Mouse (Mus musculus) forebrain, postnatal 0 days (tissue): ENCODE measurements around the gene Btbd9. TPM values are rescaled to one million over a fixed set of nuclear protein-coding genes. Genes with fewer than 3 reads are reported as not detected.

Experiments used
- ATAC-seq: fragments of 200-750 bp; cut with Nextera tagmentation; 2 replicates; pipeline ENCODE4 v1.8.0; 2017; ENCODE audit warnings: mild to moderate bottlenecking, moderate library complexity
- DNase-seq: peaks from one replicate; pipeline ENCODE4 v3.0.0-alpha.2; 2015
- H3K27ac ChIP-seq: fragments of 300-500 bp; sonication (generic); 2 replicates; pipeline ENCODE4 v1.5.1; 2014; ENCODE audit warnings: low read depth, mild to moderate bottlenecking, antibody characterized with exemption, low read length, moderate library complexity, mixed read lengths
- H3K27me3 ChIP-seq: fragments of 300-500 bp; sonication (generic); 2 replicates; pipeline ENCODE4 v1.6.1; 2014; ENCODE audit warnings: mild to moderate bottlenecking, low read length, mixed read lengths; ENCODE audit not compliant: insufficient read depth
- H3K36me3 ChIP-seq: fragments of 300-500 bp; sonication (generic); 2 replicates; pipeline ENCODE4 v1.6.1; 2014; ENCODE audit warnings: mild to moderate bottlenecking, moderate library complexity; ENCODE audit not compliant: insufficient read depth
- H3K4me1 ChIP-seq: fragments of 300-500 bp; sonication (generic); 2 replicates; pipeline ENCODE4 v1.6.1; 2014; ENCODE audit warnings: antibody characterized with exemption; ENCODE audit not compliant: insufficient read depth
- H3K4me2 ChIP-seq: fragments of 300-500 bp; sonication (generic); 2 replicates; pipeline ENCODE4 v1.6.1; 2014; ENCODE audit warnings: low read depth, mild to moderate bottlenecking, moderate library complexity
- H3K4me3 ChIP-seq: fragments of 300-500 bp; sonication (generic); 2 replicates; pipeline ENCODE4 v1.5.1; 2014; ENCODE audit warnings: low read depth, low read length, mixed read lengths
- H3K9ac ChIP-seq: fragments of 300-500 bp; sonication (generic); 2 replicates; pipeline ENCODE4 v1.6.1; 2014; ENCODE audit warnings: mild to moderate bottlenecking
- H3K9me3 ChIP-seq: fragments of 300-500 bp; sonication (generic); 2 replicates; pipeline ENCODE4 v1.6.1; 2016; ENCODE audit warnings: low read length
- CTCF ChIP-seq: sonication (generic); IDR thresholded peaks from 2 replicates; pipeline ENCODE4 v1.5.1; 2016; ENCODE audit warnings: antibody characterized with exemption, control low read depth, low read depth
- WGBS: fragments of 180-500 bp; shearing (Covaris S2); extraction: QIAGEN DNeasy Blood & Tissue Kit; methylation state at CpG from one replicate; pipeline ENCODE4 v1.1.7; 2014; 5-methylcytosine and 5-hydroxymethylcytosine counted together
- polyA plus RNA-seq: library from polyadenylated mRNA; unstranded; fragments of >200 nt; fragmentation: Nextera tagmentation; extraction: Ambion mirVana; gene quantifications from 2 replicates; pipeline ENCODE4 v1.2.1, GENCODE M21; 2015
- total RNA-seq: library from RNA; depleted of rRNA; stranded (reverse); fragments of >200 nt; gene quantifications from 2 replicates; pipeline ENCODE4 v1.2.3, GENCODE M21; 2014

Btbd9 gene
- total and polyA plus RNA-seq, 2 experiments from 2014 or later, result 63.6 to 149 TPM

GRCm38 (mm10) chr17:30602175-30602574 lies 25.9 kb upstream of the Btbd9 start:
- Histone ChIP-seq H3K4me3 (no peak overlapping the region), H3K4me2 (no peak overlapping the region), H3K4me1 (no peaks in the 10 kb centered on the region), H3K9ac (no peak overlapping the region), H3K9me3 (no peaks in the 10 kb centered on the region), H3K27ac (no peak overlapping the region), H3K27me3 (no peaks in the 10 kb centered on the region), H3K36me3 (peaks cover 30% of the 10 kb centered on the region; the same call in 1 of the 2 replicates)
- no peak for DNase-seq
- ATAC-seq, result no peak
- 92% methylated on average over 14 of the region's 14 CpGs for WGBS
- no peak for TF ChIP-seq CTCF

GRCm38 (mm10) chr17:30598300-30598699 lies 22.0 kb upstream of the Btbd9 start:
- no peak overlapping the region for H3K9ac ChIP-seq
- ATAC-seq, result no peak
- H3K4me3 ChIP-seq, result no peak overlapping the region
- H3K36me3 ChIP-seq, result peaks cover 33% of the 10 kb centered on the region; the same call in 1 of the 2 replicates
- no peak for TF ChIP-seq CTCF
- no peak overlapping the region for H3K4me2 ChIP-seq
- 87% methylated on average over 5 of the region's 5 CpGs for WGBS
- H3K27ac ChIP-seq, result no peak overlapping the region
- no peaks in the 10 kb centered on the region for H3K9me3 ChIP-seq
- no peaks in the 10 kb centered on the region for H3K4me1 ChIP-seq
- H3K27me3 ChIP-seq, result no peaks in the 10 kb centered on the region
- DNase-seq, result no peak

GRCm38 (mm10) chr17:30597786-30598185 lies 21.5 kb upstream of the Btbd9 start:
- no peak for TF ChIP-seq CTCF
- H3K4me3 ChIP-seq, result no peak overlapping the region
- H3K9me3 ChIP-seq, result no peaks in the 10 kb centered on the region
- H3K4me1 ChIP-seq, result no peaks in the 10 kb centered on the region
- no peak overlapping the region for H3K9ac ChIP-seq
- no peak for ATAC-seq
- no peak for DNase-seq
- no peak overlapping the region for H3K27ac ChIP-seq
- no peak overlapping the region for H3K4me2 ChIP-seq
- H3K27me3 ChIP-seq, result no peaks in the 10 kb centered on the region
- WGBS, result 94% methylated on average over 9 of the region's 9 CpGs
- peaks cover 33% of the 10 kb centered on the region; the same call in 1 of the 2 replicates for H3K36me3 ChIP-seq

GRCm38 (mm10) chr17:30594846-30595245 lies 18.6 kb upstream of the Btbd9 start:
- Histone ChIP-seq H3K27me3 (no peaks in the 10 kb centered on the region), H3K4me2 (no peak overlapping the region), H3K36me3 (peaks cover 28% of the 10 kb centered on the region; the same call in 1 of the 2 replicates), H3K27ac (no peak overlapping the region), H3K9ac (no peak overlapping the region), H3K4me1 (no peaks in the 10 kb centered on the region), H3K9me3 (no peaks in the 10 kb centered on the region), H3K4me3 (no peak overlapping the region)
- TF ChIP-seq CTCF, result no peak
- ATAC-seq (no peak), DNase-seq (no peak)
- 59% methylated on average over 6 of the region's 6 CpGs for WGBS

GRCm38 (mm10) chr17:30594407-30594806 lies 18.1 kb upstream of the Btbd9 start:
- WGBS, result 43% methylated on average over 5 of the region's 5 CpGs
- no peak overlapping the region for H3K9ac ChIP-seq
- no peak overlapping the region for H3K4me3 ChIP-seq
- no peak for TF ChIP-seq CTCF
- no peaks in the 10 kb centered on the region for H3K4me1 ChIP-seq
- H3K4me2 ChIP-seq, result no peak overlapping the region
- no peak overlapping the region for H3K27ac ChIP-seq
- H3K36me3 ChIP-seq, result peaks cover 28% of the 10 kb centered on the region; the same call in 1 of the 2 replicates
- H3K9me3 ChIP-seq, result no peaks in the 10 kb centered on the region
- DNase-seq (no peak), ATAC-seq (no peak)
- no peaks in the 10 kb centered on the region for H3K27me3 ChIP-seq

GRCm38 (mm10) chr17:30590417-30591198 lies 14.3 kb upstream of the Btbd9 start:
- peak; percentile 73 for TF ChIP-seq CTCF
- DNase-seq, result peak; percentile 71
- Histone ChIP-seq H3K36me3 (peaks cover 12% of the 10 kb centered on the region; the same call in 1 of the 2 replicates), H3K4me1 (no peaks in the 10 kb centered on the region), H3K27me3 (no peaks in the 10 kb centered on the region), H3K9me3 (no peaks in the 10 kb centered on the region), H3K4me2 (0 out of 2 replicates have a peak overlapping the region, but pooled peaks have one; percentile 2), H3K27ac (no peak overlapping the region), H3K9ac (no peak overlapping the region; the same call in 1 of the 2 replicates), H3K4me3 (no peak overlapping the region)
- peak; percentile 56 for ATAC-seq
- WGBS, result 31% methylated on average over 17 of the region's 17 CpGs

- Histone ChIP-seq H3K9me3 (no peaks in the 10 kb centered on the region), H3K36me3 (no peaks in the 10 kb centered on the region), H3K4me1 (no peaks in the 10 kb centered on the region), H3K4me3 (no peak overlapping the region), H3K9ac (no peak overlapping the region), H3K4me2 (no peak overlapping the region), H3K27me3 (no peaks in the 10 kb centered on the region), H3K27ac (no peak overlapping the region)
- TF ChIP-seq CTCF, result no peak
- WGBS, result 82% methylated on average over 2 of the region's 2 CpGs
- no peak for DNase-seq
- ATAC-seq, result no peak
Measured at GRCm38 (mm10) chr17:30583258-30584001, 7.1 kb upstream of the Btbd9 start.
